Mouse (Mus musculus): Measurements from ENCODE around the gene Rab10.
"Not testable (repeated sequence)": the region's sequence is repeated elsewhere in the genome, so short reads cannot be mapped to it uniquely, and the experiment has no call there.

Gene Rab10

DNA sequence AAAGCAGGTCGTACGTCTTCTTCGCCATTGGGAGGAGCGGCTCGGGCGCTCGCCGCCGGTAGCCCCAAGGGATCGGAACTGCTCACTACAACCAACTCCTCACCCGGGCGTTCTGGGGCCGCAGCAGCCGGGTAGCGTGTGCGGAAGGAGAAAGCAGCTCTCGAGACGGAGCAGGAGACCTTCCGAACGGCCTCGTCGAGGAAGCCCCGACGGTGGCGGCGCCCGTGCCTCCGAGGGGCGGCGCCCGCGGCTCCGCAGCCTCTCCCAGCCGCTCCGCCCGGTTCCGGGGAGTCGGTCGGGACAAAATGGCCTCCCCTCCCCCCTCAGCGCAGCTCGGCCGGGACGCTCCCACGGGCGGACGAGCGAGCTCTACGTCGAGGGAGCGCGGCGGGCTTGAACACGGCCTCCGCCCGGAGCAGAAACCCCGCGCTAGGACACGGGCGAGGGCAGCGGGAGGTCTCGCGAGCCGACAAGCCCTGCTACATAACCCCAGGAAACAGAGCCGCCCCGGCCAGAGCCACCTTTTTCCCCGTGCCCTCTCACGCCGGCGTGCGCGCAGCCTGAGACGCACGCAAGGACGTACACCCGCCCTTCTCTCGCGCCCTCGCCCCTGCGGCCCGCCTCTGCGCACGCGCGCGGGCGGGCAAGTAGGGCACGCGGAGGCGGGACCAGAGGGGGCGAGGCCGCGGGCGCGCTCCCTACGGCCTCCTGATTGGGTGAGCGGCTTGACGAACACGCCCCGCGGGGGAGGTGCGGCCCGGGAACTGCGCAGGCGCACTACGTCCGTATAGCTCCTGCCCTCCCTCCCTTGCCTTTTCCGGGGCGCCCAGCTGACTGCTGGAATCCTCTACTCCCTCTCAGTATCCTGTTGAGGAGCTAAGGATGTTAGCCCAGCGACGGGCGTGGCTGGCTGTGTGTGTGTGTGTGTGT lies at the start of gene Rab10:
Gene Rab10 (minus strand): TSS at position 579 of the 930 bp plus-strand sequence.
- DNase-seq, result peak; percentile 99

DNA sequence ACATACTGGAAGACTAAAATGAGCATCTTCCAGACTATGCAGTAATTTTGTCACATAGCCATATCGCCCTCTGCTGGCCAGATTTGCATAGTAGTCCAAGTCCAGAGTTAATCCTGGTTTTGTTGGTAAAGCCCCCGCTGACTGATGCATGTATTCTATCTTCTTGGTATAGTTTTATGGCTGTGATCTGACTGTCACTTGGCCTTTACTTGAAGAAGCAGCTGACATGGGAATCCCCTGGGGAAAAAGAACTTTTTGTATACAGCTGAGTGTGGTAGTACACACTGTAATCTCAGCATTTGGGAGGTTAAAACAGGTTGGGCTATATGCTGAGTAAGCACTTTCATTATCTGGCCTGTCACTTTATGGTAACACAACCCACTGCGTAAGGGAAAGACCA lies 49.5 kb upstream of the Rab10 start:
- peak; percentile 57 for DNase-seq

DNA sequence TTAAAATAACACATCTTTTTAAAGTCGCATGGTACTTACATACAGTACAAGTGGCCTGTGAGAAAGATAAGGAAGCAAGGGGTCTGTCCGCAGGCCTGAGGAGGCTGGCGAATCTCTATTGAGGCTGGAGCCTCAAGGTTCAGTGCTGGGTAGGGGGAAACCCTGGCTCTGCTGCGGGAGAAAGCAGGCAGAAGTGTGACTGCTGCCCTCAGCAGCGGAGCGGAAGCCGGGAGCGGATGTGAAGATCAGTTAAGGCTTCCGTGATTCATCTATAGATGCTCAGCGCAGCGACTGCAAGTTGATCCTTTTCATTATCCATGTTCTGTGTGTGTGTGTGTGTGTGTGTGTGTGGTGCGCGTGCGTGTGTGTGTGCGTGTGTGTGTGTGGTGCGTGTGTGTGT lies 47.1 kb upstream of the Rab10 start:
- DNase-seq, result no peak

DNA sequence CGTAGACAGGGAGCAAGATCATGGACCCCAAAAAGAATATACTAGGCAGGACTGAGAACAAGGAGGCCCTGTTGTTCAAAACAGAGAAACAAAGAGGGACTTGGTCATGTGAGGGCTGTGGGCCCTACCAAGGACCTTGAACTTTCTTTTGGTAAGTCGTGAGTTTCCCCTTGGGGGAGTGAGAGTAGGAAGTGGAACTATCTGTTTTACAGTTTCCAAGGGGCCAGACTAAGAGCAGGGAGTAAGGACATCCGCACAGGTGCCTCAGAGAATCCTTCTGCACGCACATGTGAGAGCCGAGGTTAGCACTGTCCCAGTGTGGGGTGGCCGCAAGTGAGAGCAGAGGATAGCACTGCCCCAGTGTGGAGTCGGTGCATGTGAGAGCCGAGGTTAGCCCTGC lies 45.3 kb upstream of the Rab10 start:
- DNase-seq, result no peak

DNA sequence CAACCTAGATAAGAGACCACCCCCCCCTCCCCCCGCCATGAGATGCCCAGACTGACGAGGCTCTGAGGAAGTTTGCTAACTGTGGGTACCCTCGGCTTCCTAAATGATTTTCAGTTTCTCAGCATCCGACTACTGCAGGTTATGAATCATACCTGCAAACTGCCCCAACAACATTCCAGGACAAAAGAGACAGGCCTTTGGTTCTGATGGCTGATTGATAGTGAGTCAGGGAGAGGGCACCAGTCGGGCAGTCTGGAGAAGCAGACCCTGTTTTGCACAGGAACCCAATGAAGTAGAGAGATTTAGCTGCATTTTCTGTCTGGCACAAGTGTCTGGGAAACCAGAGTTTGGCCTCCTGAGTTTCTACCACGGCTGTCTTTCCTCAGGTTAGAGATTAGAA lies 42.4 kb upstream of the Rab10 start:
- DNase-seq, result no peak

DNA sequence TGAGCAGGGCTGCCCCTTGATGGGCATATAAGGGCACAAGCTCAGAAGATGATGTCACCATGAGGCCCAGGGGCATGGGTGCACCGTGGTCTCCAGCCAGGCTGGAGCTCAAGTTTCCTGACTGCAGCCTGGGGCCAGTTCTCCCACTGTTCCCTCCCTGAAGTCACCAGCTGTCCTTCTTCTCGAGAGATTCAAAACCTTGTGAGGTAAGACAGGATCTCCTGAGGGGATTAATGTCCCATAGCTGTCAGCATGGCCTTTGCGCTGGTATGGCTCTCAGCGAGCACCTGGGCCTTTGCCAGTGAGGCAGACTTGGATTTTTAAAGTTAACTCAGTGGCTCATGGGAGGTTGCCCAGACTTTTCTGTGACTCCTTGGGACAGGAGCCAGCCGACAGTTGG lies 40.4 kb upstream of the Rab10 start:
- DNase-seq, result no peak

DNA sequence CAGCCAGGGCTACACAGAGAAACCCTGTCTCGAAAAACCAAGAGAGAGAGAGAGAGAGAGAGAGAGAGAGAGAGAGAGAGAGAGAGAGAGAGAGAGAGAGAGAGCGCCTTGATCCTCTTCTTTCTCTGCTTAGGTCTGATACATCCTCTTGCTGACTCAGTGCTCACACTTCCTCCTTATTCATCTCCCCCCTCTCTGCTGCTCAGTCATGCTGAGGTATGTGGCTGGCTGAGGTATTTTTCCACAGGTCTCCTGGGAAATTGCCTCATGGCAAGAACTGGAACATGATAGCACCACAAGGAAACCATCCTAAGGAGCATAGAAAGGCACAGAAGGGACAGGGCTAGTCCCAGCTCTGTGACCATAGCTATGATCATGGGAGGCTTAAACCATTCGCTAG lies 39.6 kb upstream of the Rab10 start:
- DNase-seq, result no peak

DNA sequence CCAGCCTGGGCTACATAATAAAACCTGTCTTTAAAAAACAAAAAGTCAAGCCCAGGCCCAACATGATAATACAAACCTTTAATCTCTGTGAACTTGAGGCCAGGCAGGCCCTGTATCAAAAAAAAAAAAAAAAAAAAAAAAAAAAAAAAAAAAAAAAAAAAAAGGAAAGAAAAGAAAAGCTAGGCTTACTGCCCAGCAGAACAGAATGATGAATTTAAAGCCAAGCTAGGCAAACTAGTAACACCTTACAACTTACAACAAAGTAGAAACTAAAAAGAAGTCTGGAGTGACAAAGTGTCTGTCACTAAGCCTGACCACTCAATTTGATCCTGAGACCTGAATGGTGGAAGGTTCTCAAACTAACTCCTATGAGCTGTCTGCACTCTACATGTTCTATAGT lies 37.9 kb upstream of the Rab10 start:
- no peak for DNase-seq

DNA sequence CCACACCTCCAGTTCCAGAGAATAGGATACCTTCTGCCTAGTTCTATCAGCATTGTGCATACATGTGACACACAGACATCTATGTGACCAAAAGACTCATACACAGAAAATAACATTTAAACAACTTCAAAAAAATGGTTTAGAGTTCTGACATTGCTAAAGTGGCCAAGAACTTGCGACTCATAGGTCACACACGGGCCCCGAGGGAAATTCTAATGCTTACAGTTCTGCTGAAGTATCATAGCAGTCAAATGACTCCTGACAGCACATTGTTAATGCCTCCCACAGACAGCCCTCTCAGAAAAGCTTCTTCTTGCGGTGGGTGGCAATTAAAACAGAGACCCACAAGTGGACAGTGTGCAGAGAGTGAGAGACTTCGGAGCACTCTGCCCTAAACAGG lies 35.3 kb upstream of the Rab10 start:
- no peak for DNase-seq

DNA sequence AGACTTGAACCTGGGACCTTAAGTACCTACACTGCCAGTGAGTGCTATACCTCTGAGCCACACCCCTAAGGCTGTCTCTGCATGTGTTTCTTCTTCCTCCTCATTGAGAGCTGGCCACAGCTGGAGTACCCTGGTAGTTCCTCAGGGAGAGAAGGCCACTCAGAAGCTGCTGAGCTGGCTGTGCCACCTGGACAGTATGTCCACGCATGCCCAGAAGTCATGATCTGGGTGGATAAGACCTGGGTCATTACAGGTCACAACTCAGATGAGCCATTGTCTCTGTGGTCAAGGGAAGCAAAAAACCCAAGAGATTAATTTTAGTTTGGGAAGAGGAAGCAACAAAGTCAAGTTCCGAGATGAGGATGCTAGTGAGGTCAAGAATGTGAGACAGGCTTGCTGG lies 34.4 kb upstream of the Rab10 start:
- no peak for DNase-seq

DNA sequence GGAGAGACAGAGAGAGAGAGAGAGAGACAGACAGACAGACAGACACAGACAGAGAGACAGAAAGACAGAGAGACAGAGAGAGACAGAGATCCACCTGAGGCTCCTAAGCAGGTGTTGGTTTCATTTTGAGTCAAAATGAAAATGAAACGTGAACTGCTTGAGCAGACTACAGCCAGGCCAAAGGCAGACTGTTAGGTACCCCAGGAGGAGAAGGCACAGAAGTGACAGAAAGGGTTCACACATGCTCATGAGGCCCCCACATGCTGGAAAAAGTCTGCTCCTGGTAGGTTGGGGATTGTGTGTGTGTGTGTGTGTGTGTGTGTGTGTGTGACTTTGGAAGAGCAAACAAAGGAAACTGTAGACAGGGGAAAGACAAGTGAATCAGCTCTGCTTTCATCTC lies 29.2 kb upstream of the Rab10 start:
- DNase-seq, result no peak

DNA sequence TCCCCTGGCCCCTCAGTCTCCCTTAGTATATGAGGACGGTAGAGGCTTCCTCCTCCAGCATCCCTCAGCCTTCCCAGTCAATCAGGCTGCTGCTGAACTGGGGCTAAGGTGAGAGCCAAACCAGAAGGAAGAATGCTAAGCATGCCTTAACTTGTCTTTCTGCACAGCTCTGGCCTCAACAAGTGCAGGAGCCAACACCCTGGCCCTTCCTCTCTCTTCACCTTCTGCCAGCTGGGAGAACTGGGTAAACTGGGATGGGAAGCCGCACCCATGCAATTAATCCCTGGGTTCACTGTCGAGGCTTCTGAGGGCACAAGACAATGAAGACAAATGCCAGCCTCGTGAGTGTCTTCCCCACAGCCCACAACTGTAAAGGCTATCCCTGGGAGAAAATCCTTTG lies 19.9 kb upstream of the Rab10 start:
- DNase-seq, result no peak

DNA sequence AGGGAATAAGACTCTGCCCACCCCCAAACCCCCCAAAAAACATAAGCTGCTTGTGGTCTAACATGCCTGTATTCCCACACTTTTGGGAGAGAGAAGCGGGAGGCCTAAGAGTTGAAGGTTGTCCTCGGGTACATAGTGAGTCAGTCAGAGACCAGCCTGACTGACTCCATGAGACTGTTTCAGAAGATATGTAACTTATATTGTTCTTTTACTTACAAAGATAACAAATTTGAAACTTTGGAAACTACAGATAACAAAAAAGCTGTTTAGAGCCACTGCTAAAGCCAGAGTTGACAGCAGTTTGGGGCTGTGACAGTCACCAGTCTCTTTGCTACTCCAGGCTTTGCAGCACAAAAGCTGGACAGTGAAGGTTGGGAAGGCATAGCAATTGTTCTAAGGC lies 15.5 kb upstream of the Rab10 start:
- DNase-seq, result no peak

DNA sequence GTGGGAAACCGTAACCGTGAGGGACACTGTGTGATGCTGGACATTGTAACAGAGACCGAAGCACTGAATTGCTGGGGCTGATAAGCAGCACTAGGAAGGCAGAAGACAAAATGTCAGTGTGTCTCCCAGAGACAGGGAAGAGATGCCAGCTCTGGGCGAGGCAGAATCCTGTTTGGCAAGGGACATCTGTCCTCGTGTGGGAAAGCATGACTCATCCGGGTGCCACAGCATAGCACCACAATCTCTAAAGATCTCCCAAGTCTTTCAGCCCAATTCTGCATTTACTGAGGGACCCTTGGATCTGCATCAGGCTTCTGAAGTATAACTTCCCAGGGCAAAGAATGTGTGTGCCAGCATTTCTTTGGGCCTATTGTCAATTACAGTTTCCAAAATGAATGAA lies 13.5 kb upstream of the Rab10 start:
- DNase-seq, result peak; percentile 24

DNA sequence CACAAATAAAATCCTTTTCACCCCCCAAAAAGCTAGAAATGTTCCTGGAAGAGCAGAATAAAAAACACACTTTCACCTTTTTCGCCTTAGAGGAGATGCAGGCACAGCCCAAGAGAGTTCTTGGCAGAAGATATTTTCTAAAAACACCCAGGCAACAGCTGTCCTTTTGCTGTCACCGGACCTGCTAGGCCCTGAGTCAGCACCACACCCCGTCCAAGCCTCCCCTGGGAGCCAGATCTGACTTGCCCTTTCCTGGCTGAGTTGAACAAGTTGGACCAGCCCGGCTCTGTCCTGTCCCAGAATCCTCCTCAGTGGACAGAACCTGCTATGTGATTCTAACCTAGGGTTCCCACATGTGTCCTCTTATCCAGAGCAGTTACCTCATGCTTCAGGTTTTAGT lies 9.6 kb upstream of the Rab10 start:
- no peak for DNase-seq

DNA sequence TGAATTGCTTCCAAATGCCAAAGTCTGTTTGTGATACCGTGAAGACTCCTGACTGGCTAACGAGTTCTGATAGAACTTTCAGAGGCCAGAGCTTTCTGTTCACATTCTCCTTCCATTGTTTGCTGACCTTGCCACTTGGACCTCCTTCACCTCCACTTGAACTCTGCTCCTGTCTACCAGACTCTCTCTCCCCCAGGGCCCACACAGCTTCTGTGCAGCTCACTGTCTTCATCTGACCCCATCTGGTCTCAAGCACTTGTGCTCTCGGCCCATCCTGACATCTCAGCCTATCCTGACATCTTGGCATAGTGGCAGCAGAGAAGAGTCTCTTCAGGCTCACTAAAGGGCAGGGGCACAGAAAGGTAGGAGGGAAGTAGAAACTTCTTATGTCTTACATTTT lies 7.2 kb upstream of the Rab10 start:
- no peak for DNase-seq

DNA sequence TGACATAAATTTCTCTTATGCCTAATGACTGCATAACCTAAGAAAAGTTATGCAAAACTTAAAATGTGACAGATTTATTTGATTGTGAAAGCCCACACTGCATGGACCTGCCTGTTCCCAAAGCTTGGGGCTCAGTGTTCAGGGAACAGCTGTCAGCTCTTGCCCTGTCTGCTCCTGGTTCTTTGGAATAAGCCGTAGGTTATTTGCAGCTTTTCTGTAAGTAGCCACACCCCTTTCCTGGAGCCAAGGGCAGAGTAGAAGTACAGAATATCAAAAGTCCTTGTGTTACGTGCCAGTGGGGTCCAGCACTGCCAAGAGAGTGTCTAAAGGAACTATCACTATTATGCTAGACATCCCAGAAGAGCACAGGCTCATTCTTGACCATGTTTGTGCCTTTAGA lies 6.3 kb upstream of the Rab10 start:
- DNase-seq, result no peak

DNA sequence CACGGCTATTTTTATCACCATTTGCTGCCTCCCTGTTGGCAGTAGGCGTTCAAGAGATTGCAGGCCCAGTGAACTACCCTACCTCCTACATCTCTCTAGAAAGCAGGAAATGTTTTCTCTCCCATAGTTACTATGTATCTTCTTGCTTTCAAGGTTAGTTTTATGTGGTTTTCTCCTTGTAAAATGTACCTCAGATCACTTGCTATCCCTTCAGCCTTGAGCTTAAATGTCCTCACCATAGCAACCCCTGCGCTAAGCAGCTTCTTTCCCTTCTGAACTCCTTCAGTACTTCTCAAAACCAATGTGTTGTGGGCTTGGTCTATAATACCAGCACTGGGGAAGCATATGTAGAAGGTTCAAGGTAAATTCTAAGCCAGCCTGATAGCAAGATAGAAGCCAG lies 3.1 kb upstream of the Rab10 start:
- no peak for DNase-seq

DNA sequence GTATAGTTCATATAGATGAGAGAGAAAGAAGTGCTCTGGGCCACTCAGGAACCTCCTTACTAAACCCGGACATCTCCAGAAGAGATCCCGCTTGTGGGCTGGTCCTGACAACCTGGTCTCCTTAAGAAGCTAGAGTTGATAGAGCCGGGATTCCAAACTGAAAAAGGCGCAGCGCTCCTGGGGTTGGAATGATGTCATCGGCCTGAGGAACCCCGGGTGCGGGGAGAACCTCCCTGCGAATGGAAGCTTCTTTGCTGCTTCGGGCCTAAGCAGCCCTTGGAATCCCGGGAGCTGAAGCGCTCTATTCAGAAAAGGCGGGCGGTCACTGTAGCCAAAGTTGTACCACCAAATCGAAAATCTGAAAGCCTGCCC lies 538 bp upstream of the Rab10 start:
- no peak for DNase-seq

DNA sequence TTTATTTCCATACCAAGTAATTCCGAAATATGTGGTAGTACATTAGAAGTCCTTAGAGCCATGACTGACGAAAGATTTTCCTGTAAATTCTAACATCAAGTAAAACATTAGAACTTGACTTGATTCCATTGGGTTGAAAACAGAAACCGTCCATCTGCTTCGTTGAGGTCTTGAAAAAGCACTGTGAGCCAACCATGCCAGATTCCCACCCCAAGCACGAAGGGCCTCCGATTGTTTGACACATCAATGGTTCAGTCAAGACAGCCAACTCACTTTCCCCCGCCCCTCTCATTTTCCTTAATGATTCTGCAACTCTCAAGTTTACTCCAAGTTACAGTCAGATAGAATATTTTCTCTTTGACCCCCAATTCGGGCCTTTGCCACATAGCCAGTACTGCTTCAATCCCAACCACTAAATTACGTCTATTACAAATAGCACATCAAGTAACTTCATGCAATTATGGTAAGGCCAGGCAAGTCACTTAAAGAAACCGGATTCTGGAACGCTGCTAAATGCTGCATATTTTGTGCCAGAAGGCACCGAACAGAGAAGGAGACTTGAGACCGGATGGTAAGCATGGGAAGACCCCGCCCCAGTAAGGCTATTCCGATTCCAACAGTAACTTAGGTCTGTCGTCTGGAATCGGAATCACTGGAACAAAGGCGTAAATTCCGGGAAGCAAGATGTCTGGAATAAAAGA lies 1.1 kb downstream of the Rab10 start:
- peak; percentile 54 for DNase-seq

DNA sequence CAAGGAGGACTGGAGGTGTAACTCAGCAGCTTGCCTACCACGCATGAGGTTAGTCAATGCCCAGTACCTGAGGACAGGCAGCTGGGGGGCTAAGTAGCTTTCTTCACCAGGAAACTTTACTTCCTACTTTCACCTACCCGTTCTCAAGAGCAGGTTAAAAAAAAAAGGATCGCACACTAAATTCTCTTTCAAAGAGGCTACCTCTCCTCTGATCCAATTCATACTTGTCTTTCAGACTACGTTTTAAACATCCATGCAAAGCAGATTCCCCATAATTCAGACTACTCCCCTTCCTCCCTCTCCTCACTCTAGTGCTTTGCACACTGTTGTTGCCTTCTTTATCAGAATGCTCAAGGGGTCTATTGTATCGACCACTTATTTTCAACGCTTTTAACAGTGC lies 2.2 kb downstream of the Rab10 start:
- DNase-seq, result no peak

DNA sequence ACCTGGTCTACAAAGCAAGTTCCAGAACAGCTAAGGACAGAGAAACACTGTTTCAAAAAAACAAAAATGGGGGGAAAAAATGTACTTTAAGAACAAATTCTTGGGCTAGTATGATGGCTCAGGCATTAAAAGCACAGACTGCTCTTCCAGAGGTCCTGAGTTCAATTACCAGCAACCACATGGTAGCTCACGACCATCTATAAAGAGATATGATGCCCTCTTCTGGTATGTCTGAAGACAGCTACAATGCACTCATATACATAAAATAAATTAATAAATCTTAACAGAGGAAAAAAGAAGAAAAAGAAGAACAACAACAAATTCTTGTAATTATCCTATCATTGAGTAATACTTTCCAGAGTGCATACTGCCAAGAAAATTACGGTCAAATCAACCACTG lies 4.5 kb downstream of the Rab10 start:
- DNase-seq, result no peak

DNA sequence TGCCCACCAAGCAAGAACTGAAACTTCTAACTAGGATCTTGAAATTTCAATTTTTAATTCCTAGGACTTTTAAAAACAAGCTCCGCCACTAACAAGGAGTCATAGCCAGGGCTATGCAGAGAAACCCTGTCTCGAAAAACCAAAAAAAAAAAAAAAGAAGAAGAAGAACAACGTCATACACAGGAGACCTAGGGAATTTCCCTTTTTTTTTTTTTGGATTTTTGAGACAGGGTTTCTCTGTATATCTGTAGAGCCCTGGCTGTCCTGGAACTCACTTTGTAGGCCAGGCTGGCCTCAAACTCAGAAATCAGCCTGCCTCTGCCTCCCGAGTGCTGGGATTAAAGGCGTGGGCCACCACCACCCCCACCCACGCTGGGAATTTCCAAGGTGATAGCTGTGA lies 12.1 kb downstream of the Rab10 start:
- not testable (repeated sequence) for DNase-seq

DNA sequence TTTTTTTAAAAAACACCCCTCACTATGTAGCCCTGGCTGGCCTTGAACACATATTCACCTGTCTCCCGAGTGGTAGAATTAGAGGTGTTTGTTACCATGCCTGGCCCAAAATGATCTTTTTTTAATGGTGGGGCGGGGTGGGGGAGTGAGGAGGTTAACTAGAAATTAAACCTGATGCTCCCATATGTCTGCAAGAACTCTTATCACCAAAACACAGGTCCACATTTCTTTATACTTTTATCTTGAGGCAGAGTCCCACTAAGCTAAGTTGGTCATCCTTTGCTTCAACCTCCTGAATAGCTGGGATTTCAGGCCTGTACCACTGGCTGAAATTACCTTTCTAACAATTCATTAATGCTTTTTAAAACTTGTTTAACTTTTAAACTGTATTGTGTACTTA lies 13.7 kb downstream of the Rab10 start:
- DNase-seq, result no peak

DNA sequence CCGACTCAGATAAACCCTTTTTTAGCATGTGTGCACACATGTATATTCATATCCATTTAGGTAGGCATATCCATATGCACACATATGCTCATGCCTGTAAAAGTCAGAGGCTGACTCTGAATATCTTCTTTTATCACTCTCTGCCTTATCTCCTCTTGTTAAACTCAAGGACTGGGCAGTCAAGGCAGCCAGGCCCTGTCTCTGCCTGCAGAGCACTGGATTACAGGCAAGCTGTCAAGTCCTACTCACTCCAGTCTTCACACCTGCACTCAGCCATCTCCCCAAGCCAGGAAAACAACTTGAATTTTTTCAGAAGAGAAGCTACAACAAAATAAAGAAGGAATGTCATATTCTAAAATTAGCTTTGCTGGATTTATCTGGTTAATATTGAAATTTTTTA lies 17.9 kb downstream of the Rab10 start:
- no peak for DNase-seq
